Mouse (Mus musculus) splenic B cell, adult 2 months (primary cell): ENCODE data around the gene Prr27.

Experiments used
- DNase-seq: peaks from one replicate; pipeline ENCODE4 v3.0.0-alpha.2; 2011; ENCODE audit warnings: low read depth, low spot score
- H3K27me3 ChIP-seq: 2 replicates; pipeline ENCODE4 v1.6.1; 2012; ENCODE audit warnings: mild to moderate bottlenecking, low read length, moderate library complexity, mixed read lengths; ENCODE audit not compliant: control insufficient read depth, poor library complexity, insufficient read depth, severe bottlenecking
- H3K36me3 ChIP-seq: 2 replicates; pipeline ENCODE4 v1.6.1; 2012; ENCODE audit warnings: mild to moderate bottlenecking, low read length, moderate library complexity, mixed read lengths; ENCODE audit not compliant: control insufficient read depth, poor library complexity, insufficient read depth, severe bottlenecking

The Prr27 gene

DNA sequence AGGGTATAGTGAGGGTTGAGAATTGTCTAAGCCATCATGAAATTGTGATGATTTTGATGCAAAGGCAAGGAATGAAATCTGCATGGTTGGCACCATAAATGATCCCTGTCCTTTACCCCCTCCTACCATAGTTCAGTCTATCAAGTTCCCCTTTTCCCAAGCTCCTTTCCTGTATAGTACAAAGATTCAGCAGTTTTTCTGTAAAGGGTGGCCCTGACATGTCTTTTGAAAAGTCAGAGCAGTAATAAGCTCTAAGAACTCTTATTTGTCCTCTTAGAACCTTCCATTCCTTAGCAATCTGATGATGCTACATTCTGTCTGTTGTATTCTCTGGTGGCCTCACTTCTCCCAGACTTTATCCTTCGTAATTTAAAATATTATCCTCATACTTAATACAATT is at the start of gene Prr27:
TSS of gene Prr27 (plus strand) at position 301 of the 400 bp plus-strand sequence.
- Histone ChIP-seq H3K27me3 (no peaks in the 10 kb centered on the region), H3K36me3 (no peaks in the 10 kb centered on the region)
- DNase-seq, result no peak

DNA sequence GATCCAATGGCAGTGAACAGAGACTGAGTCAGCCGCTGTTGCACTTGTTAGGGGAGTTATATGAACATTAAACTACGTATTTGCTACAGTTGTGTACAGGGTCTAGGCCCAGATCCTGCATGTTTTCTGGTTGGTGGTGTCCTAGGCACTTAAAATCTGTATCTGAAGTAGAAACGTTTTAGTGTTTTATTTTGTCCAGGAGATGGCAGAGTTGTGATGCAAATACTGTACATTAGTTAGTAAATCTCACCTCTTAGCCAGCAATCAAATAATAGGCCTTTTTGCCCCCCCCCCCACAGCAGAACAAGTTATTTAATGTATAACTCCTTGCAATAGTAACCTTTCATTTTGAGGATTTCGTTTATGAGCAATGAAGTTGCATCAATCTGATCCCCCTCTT is 42.8 kb upstream of the Prr27 start:
- H3K27me3 ChIP-seq, result no peaks in the 10 kb centered on the region
- no peak for DNase-seq

DNA sequence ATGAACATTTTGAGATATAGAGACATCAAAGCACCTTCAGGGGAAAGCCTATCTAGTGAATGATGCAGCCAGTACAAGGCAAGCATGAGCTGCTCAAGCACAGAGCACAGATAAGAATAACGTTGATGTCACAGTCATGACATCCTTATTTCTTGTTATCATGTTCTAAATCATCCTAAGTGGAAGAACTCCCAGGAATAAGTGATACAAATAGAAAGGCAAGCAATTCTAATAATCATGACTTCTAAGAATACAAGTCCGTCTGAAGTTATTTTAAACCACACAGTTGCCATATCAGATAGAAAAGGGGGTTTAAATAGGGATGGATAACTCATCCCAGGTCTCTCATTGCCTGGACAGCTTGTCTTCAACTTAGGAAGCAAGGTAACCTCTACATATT is 17.7 kb upstream of the Prr27 start, which contains the start of gene Csn1s2b:
TSS of gene Csn1s2b (plus strand) at position 301 of the 400 bp plus-strand sequence.
- no peaks in the 10 kb centered on the region for H3K27me3 ChIP-seq
- no peaks in the 10 kb centered on the region for H3K36me3 ChIP-seq
- DNase-seq, result no peak

More for the DNA sequence above, 42.8 kb upstream of the Prr27 start:
- H3K36me3 ChIP-seq, result no peaks in the 10 kb centered on the region

GRCm38 (mm10) chr5:87809253-87809652 is 16.2 kb upstream of the Prr27 start:
- H3K36me3 ChIP-seq, result no peaks in the 10 kb centered on the region
- no peak for DNase-seq
- H3K27me3 ChIP-seq, result no peaks in the 10 kb centered on the region

GRCm38 (mm10) chr5:87855136-87855716 is 29.7 kb downstream of the Prr27 start:
- no peaks in the 10 kb centered on the region for H3K36me3 ChIP-seq
- H3K27me3 ChIP-seq, result no peaks in the 10 kb centered on the region
- no peak for DNase-seq

- DNase-seq, result no peak
- H3K27me3 ChIP-seq, result no peaks in the 10 kb centered on the region
Observed at GRCm38 (mm10) chr5:87870084-87870483, 44.6 kb downstream of the Prr27 start.

DNA sequence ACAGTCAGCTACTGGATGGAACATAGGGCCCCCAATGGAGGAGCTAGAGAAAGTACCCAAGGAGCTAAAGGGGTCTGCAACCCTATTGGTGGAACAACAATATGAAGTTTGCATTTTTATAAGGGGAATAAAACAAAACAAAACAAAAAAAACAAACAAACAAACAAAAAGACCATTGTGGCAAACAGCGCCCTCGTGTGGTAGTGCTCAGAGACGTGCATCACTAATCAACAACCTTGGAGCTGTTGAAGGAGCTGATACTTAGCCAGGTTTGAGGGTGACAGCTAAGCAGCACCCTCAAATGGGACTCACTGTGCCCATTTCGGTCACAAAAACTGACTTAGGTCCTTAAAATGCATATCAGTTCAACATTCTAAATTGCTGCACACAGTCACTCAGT is 45.9 kb downstream of the Prr27 start:
- no peak for DNase-seq
- H3K27me3 ChIP-seq, result no peaks in the 10 kb centered on the region
- H3K36me3 ChIP-seq, result no peaks in the 10 kb centered on the region

More at GRCm38 (mm10) chr5:87870084-87870483, 44.6 kb downstream of the Prr27 start:
- no peaks in the 10 kb centered on the region for H3K36me3 ChIP-seq

GRCm38 (mm10) chr5:87884729-87885128 is 59.2 kb downstream of the Prr27 start, which contains the start of gene Odam:
Gene Odam (plus strand): TSS chr5:87885029.
- no peak for DNase-seq
- H3K36me3 ChIP-seq, result no peaks in the 10 kb centered on the region
- H3K27me3 ChIP-seq, result no peaks in the 10 kb centered on the region
